Mouse (Mus musculus): ENCODE data around the gene Lrmda. TPM values are rescaled to one million over a fixed set of nuclear protein-coding genes. Genes with fewer than 3 reads are reported as not detected.

Gene Lrmda
- total and polyA plus RNA-seq, 2 experiments from 2014 or later: 0.38 to 0.82 TPM

- DNase-seq (ENCODE audit: low spot score) (no peak), ATAC-seq (ENCODE audit: insufficient read depth, low read depth) (no peak)
- Histone ChIP-seq H3K27ac (ENCODE audit: low read depth) (no peak overlapping the region), H3K4me3 (ENCODE audit: low read depth, low read length) (no peak overlapping the region), H3K36me3 (replicated peaks; ENCODE audit: control insufficient read depth, insufficient read depth, low read length) (no peaks in the 10 kb centered on the region), H3K4me1 (ENCODE audit: control insufficient read depth, insufficient read depth) (no peaks in the 10 kb centered on the region), H3K9ac (replicated peaks; ENCODE audit: low read depth, low read length) (no peak overlapping the region), H3K27me3 (ENCODE audit: control insufficient read depth, insufficient read depth, low read length) (no peaks in the 10 kb centered on the region), H3K9me3 (replicated peaks; ENCODE audit: control insufficient read depth, low read length) (no peaks in the 10 kb centered on the region), H3K4me2 (ENCODE audit: low read depth, low read length) (no peak overlapping the region)
- WGBS: 49% methylated on average over 2 of the region's 2 CpGs
- TF ChIP-seq EP300 (IDR thresholded peaks at IDR 0.05; ENCODE audit: low read depth): no peak
- TF ChIP-seq CTCF (IDR thresholded peaks at IDR 0.05; ENCODE audit: low read depth): no peak
These were observed 578.0 kb downstream of the Lrmda start for GRCm38 (mm10) chr14:22597508-22597907.

- 94% methylated on average over 5 of the region's 5 CpGs for WGBS
- peaks cover 6% of the 10 kb centered on the region; the same call in 1 of the 2 replicates for H3K4me1 ChIP-seq (ENCODE audit: control insufficient read depth, insufficient read depth)
- no peak overlapping the region for H3K9ac ChIP-seq (replicated peaks; ENCODE audit: low read depth, low read length)
- H3K27ac ChIP-seq (ENCODE audit: low read depth): no peak overlapping the region
- H3K4me3 ChIP-seq (ENCODE audit: low read depth, low read length): no peak overlapping the region
- TF ChIP-seq CTCF (IDR thresholded peaks at IDR 0.05; ENCODE audit: low read depth): no peak
- no peak for TF ChIP-seq EP300 (IDR thresholded peaks at IDR 0.05; ENCODE audit: low read depth)
- no peak overlapping the region for H3K4me2 ChIP-seq (ENCODE audit: low read depth, low read length)
- no peaks in the 10 kb centered on the region for H3K9me3 ChIP-seq (replicated peaks; ENCODE audit: control insufficient read depth, low read length)
- no peaks in the 10 kb centered on the region for H3K27me3 ChIP-seq (ENCODE audit: control insufficient read depth, insufficient read depth, low read length)
- ATAC-seq (ENCODE audit: insufficient read depth, low read depth) (no peak), DNase-seq (ENCODE audit: low spot score) (no peak)
- no peaks in the 10 kb centered on the region for H3K36me3 ChIP-seq (replicated peaks; ENCODE audit: control insufficient read depth, insufficient read depth, low read length)
These were observed 579.1 kb downstream of the Lrmda start for GRCm38 (mm10) chr14:22598638-22599037.

- ATAC-seq (ENCODE audit: insufficient read depth, low read depth) (no peak), DNase-seq (ENCODE audit: low spot score) (no peak)
- WGBS: 73% methylated on average over 3 of the region's 3 CpGs
- H3K36me3 ChIP-seq (replicated peaks; ENCODE audit: control insufficient read depth, insufficient read depth, low read length): no peaks in the 10 kb centered on the region
- no peak for TF ChIP-seq CTCF (IDR thresholded peaks at IDR 0.05; ENCODE audit: low read depth)
- TF ChIP-seq EP300 (IDR thresholded peaks at IDR 0.05; ENCODE audit: low read depth): no peak
- no peaks in the 10 kb centered on the region for H3K9me3 ChIP-seq (replicated peaks; ENCODE audit: control insufficient read depth, low read length)
- no peak overlapping the region for H3K9ac ChIP-seq (replicated peaks; ENCODE audit: low read depth, low read length)
- H3K4me3 ChIP-seq (ENCODE audit: low read depth, low read length): no peak overlapping the region
- peaks cover 8% of the 10 kb centered on the region; the same call in 1 of the 2 replicates for H3K4me1 ChIP-seq (ENCODE audit: control insufficient read depth, insufficient read depth)
- no peak overlapping the region for H3K4me2 ChIP-seq (ENCODE audit: low read depth, low read length)
- no peak overlapping the region for H3K27ac ChIP-seq (ENCODE audit: low read depth)
- H3K27me3 ChIP-seq (ENCODE audit: control insufficient read depth, insufficient read depth, low read length): no peaks in the 10 kb centered on the region
These were observed 580.7 kb downstream of the Lrmda start for GRCm38 (mm10) chr14:22600166-22600565.

- no peak for ATAC-seq (ENCODE audit: insufficient read depth, low read depth)
- WGBS: 84% methylated on average over 2 of the region's 2 CpGs
These were observed 582.8 kb downstream of the Lrmda start for GRCm38 (mm10) chr14:22602308-22602707.

GRCm38 (mm10) chr14:22608599-22608998, 589.1 kb downstream of the Lrmda start:
- no peak for DNase-seq (ENCODE audit: low spot score)
- Histone ChIP-seq H3K27ac (ENCODE audit: low read depth) (no peak overlapping the region), H3K27me3 (ENCODE audit: control insufficient read depth, insufficient read depth, low read length) (no peaks in the 10 kb centered on the region), H3K9me3 (replicated peaks; ENCODE audit: control insufficient read depth, low read length) (no peaks in the 10 kb centered on the region), H3K4me2 (ENCODE audit: low read depth, low read length) (no peak overlapping the region), H3K4me1 (ENCODE audit: control insufficient read depth, insufficient read depth) (peaks cover 6% of the 10 kb centered on the region; the same call in 1 of the 2 replicates), H3K4me3 (ENCODE audit: low read depth, low read length) (no peak overlapping the region), H3K36me3 (replicated peaks; ENCODE audit: control insufficient read depth, insufficient read depth, low read length) (no peaks in the 10 kb centered on the region), H3K9ac (replicated peaks; ENCODE audit: low read depth, low read length) (no peak overlapping the region)
- TF ChIP-seq CTCF (IDR thresholded peaks at IDR 0.05; ENCODE audit: low read depth) (no peak), EP300 (IDR thresholded peaks at IDR 0.05; ENCODE audit: low read depth) (no peak)
- 73% methylated on average over 5 of the region's 5 CpGs for WGBS
- no peak for ATAC-seq (ENCODE audit: insufficient read depth, low read depth)

More at GRCm38 (mm10) chr14:22602308-22602707, 582.8 kb downstream of the Lrmda start:
- Histone ChIP-seq H3K27me3 (ENCODE audit: control insufficient read depth, insufficient read depth, low read length) (no peaks in the 10 kb centered on the region), H3K4me2 (ENCODE audit: low read depth, low read length) (no peak overlapping the region), H3K4me1 (ENCODE audit: control insufficient read depth, insufficient read depth) (peaks cover 8% of the 10 kb centered on the region; the same call in 1 of the 2 replicates), H3K4me3 (ENCODE audit: low read depth, low read length) (no peak overlapping the region), H3K36me3 (replicated peaks; ENCODE audit: control insufficient read depth, insufficient read depth, low read length) (no peaks in the 10 kb centered on the region), H3K9me3 (replicated peaks; ENCODE audit: control insufficient read depth, low read length) (no peaks in the 10 kb centered on the region), H3K27ac (ENCODE audit: low read depth) (no peak overlapping the region), H3K9ac (replicated peaks; ENCODE audit: low read depth, low read length) (no peak overlapping the region)
- DNase-seq (ENCODE audit: low spot score): no peak
- TF ChIP-seq CTCF (IDR thresholded peaks at IDR 0.05; ENCODE audit: low read depth) (no peak), EP300 (IDR thresholded peaks at IDR 0.05; ENCODE audit: low read depth) (no peak)

All from heart, postnatal 0 days (tissue).